Mouse (Mus musculus): Measurements from ENCODE around the gene Gm525. TPM values are rescaled to one million over a fixed set of nuclear protein-coding genes. Genes with fewer than 3 reads are reported as not detected.

Gm525 gene
- polyA plus RNA-seq, 1 experiment from 2014 or later: not detected

DNA sequence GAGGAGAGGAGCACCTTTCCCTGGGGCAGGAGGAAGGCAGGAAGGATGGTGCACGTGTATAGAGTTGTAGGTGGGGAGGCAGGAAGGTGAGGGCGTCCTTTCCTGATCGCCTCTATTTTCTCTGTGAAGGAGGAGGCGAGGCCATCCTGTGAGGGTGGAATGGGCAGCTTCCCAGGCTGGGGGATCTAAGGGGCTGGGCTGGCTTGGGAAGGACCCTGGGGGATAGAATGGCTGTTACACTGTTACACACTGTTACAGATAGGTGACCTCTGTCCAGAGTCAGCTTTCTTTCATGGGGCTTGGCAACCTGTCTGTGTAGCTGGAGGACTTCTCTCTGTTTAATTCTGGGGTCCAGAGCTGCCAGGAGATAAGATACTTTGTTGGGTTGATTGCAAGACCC lies 57.2 kb downstream of the Gm525 start:
- WGBS: 41% methylated on average over 4 of the region's 4 CpGs
- Histone ChIP-seq H3K36me3 (ENCODE audit: control insufficient read depth, insufficient read depth) (no peaks in the 10 kb centered on the region), H3K27ac (ENCODE audit: low read length) (no peak overlapping the region), H3K9me3 (ENCODE audit: control insufficient read depth, low read length) (no peaks in the 10 kb centered on the region), H3K9ac (replicated peaks; ENCODE audit: low read depth, low read length) (no peak overlapping the region), H3K27me3 (replicated peaks; ENCODE audit: control insufficient read depth, insufficient read depth, low read length) (no peaks in the 10 kb centered on the region), H3K4me1 (replicated peaks; ENCODE audit: control insufficient read depth, insufficient read depth, low read length) (no peaks in the 10 kb centered on the region), H3K4me2 (ENCODE audit: low read length) (no peak overlapping the region), H3K4me3 (replicated peaks; ENCODE audit: low read length) (no peak overlapping the region)
- no peak for ATAC-seq

GRCm38 (mm10) chr11:89132406-89132805 lies 58.8 kb downstream of the Gm525 start:
- Histone ChIP-seq H3K36me3 (ENCODE audit: control insufficient read depth, insufficient read depth) (no peaks in the 10 kb centered on the region), H3K4me1 (replicated peaks; ENCODE audit: control insufficient read depth, insufficient read depth, low read length) (no peaks in the 10 kb centered on the region), H3K27ac (ENCODE audit: low read length) (no peak overlapping the region), H3K9me3 (ENCODE audit: control insufficient read depth, low read length) (no peaks in the 10 kb centered on the region), H3K9ac (replicated peaks; ENCODE audit: low read depth, low read length) (no peak overlapping the region), H3K4me3 (replicated peaks; ENCODE audit: low read length) (no peak overlapping the region), H3K4me2 (ENCODE audit: low read length) (no peak overlapping the region), H3K27me3 (replicated peaks; ENCODE audit: control insufficient read depth, insufficient read depth, low read length) (no peaks in the 10 kb centered on the region)
- no peak for ATAC-seq
- WGBS: 80% methylated on average over 7 of the region's 7 CpGs

DNA sequence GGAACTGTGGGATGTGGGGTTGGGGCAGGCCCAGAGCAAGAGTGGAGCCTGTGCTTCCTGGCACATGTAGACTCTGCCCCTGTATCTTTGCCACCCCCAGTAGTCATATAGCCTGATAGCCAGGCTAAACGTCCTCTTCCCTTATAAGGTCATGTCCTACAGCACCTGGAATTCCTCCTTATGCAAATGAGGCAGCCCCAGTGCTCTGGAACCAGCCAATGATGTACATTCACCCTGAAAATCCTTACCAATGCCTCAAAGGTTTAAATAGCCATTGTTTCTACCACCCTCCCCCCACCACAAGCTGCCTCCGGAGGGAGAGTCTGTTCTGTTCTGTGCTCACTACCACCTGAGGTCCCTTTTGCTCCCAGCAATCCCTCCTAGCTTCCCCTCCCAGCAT lies 60.6 kb downstream of the Gm525 start:
- no peak overlapping the region for H3K4me3 ChIP-seq (replicated peaks; ENCODE audit: low read length)
- ATAC-seq: no peak
- WGBS: 39% methylated on average over 2 of the region's 2 CpGs

DNA sequence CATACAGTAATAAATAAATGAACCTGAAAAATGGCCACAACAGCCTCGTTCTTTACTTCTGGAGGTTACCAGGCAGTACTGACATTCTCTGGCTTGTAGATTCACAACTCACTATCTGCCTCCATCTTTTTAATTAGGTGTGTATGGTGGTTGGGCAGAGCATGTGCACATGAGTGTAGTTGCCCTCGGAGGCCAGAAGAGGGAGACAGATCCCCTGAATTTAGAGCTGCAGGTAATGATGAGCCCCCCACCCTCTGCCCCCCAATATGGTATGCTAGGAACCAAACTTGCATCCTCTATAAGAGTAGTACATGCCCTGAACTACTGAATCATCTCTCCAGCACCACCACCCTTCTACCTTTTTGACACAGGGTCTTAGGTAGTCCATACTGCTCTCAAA lies 64.3 kb downstream of the Gm525 start:
- H3K9me3 ChIP-seq (ENCODE audit: control insufficient read depth, low read length): no peaks in the 10 kb centered on the region
- no peak overlapping the region for H3K9ac ChIP-seq (replicated peaks; ENCODE audit: low read depth, low read length)
- ATAC-seq: no peak
- H3K4me2 ChIP-seq (ENCODE audit: low read length): no peak overlapping the region
- H3K4me1 ChIP-seq (replicated peaks; ENCODE audit: control insufficient read depth, insufficient read depth, low read length): no peaks in the 10 kb centered on the region
- 97% methylated on average over 2 of the region's 2 CpGs for WGBS
- H3K4me3 ChIP-seq (replicated peaks; ENCODE audit: low read length): no peak overlapping the region
- H3K27me3 ChIP-seq (replicated peaks; ENCODE audit: control insufficient read depth, insufficient read depth, low read length): no peaks in the 10 kb centered on the region
- H3K27ac ChIP-seq (ENCODE audit: low read length): no peak overlapping the region
- no peaks in the 10 kb centered on the region for H3K36me3 ChIP-seq (ENCODE audit: control insufficient read depth, insufficient read depth)

More for the DNA sequence above, 60.6 kb downstream of the Gm525 start:
- H3K36me3 ChIP-seq (ENCODE audit: control insufficient read depth, insufficient read depth): no peaks in the 10 kb centered on the region
- H3K9me3 ChIP-seq (ENCODE audit: control insufficient read depth, low read length): no peaks in the 10 kb centered on the region
- no peak overlapping the region for H3K4me2 ChIP-seq (ENCODE audit: low read length)
- H3K27me3 ChIP-seq (replicated peaks; ENCODE audit: control insufficient read depth, insufficient read depth, low read length): no peaks in the 10 kb centered on the region
- no peaks in the 10 kb centered on the region for H3K4me1 ChIP-seq (replicated peaks; ENCODE audit: control insufficient read depth, insufficient read depth, low read length)
- no peak overlapping the region for H3K27ac ChIP-seq (ENCODE audit: low read length)
- no peak overlapping the region for H3K9ac ChIP-seq (replicated peaks; ENCODE audit: low read depth, low read length)

Other genes starting within 250 kb of the Gm525 start
- 37.5 and 40.7 TPM in 2 replicates for gene Akap1, start 209.3 kb upstream of the Gm525 start, polyA plus RNA-seq (2015; fragmentation: Nextera tagmentation; extraction: Ambion mirVana)
- 33.7 and 36.2 TPM in 2 replicates for gene Scpep1, start 118.4 kb upstream of the Gm525 start, polyA plus RNA-seq (2015; fragmentation: Nextera tagmentation; extraction: Ambion mirVana)
- not detected in 2 replicates for gene Elobl, start 106.9 kb upstream of the Gm525 start, polyA plus RNA-seq (2015; fragmentation: Nextera tagmentation; extraction: Ambion mirVana)
- gene Coil, start 103.6 kb upstream of the Gm525 start, polyA plus RNA-seq (2015; fragmentation: Nextera tagmentation; extraction: Ambion mirVana): 27.1 and 28.1 TPM in 2 replicates
- 3.7 and 3.8 TPM in 2 replicates for gene Trim25, start 74.5 kb upstream of the Gm525 start, polyA plus RNA-seq (2015; fragmentation: Nextera tagmentation; extraction: Ambion mirVana)
- gene Dgke, start 7.0 kb upstream of the Gm525 start, polyA plus RNA-seq (2015; fragmentation: Nextera tagmentation; extraction: Ambion mirVana): 17.1 TPM in 2 replicates
- gene Nog, start 228.5 kb downstream of the Gm525 start, polyA plus RNA-seq (2015; fragmentation: Nextera tagmentation; extraction: Ambion mirVana): 1.7 and 2.3 TPM in 2 replicates

Measured in forebrain, embryonic 16.5 days (tissue).